Mouse (Mus musculus): ENCODE measurements around the gene Rcsd1.

DNA sequence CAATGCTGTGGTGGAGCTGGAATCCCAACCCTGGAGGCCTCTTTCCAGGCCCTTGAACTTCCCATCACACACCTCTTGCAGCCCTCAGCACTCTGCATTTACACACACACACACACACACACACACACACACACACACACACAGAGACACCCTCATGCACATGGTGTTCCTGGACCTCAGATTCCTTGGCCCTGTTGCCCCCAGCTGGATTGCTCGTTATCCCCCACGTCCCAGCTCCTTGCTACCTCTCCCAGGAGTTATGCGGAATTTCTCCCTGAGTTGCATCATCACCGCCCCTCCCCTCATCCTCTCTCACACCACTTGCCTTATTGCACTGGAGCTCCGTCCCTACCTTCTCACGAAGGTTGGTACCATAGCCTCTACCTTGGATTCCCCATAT, 23.2 kb downstream of the Rcsd1 start:
- TF ChIP-seq CTCF (IDR thresholded peaks at IDR 0.05; ENCODE audit: extremely low read depth, insufficient read depth, low read length) (no peak), POLR2A (IDR thresholded peaks at IDR 0.05; ENCODE audit: extremely low read depth, insufficient read depth, low read length) (no peak)
